24 mouse cellular contexts compared by ENCODE assay signal in the genomic region with DNA sequence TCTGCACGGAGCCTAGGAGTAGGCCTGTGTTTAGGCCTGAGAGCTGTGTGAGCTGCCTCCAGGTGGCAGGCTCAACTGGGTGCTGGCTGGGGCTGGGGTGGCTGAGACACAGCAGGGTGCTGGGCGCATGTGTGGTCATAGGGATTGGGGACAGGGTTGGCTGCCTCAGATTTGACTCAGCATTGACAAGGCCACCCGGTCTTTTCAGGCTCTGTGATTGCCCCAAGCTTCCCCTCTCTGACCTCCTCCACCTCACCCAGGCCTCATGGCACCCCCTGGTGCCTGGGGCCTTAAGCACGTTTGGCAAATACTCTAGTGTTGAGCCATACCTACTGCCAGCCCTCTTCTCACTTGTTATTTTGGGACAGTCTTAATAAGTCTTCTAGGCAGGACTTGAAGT. TPM values are rescaled to one million over a fixed set of nuclear protein-coding genes. Genes with fewer than 3 reads are reported as not detected.
DNase-seq lines count a peak whose midpoint lies in the region; ATAC-seq and TF ChIP-seq lines count a peak whose summit lies in the region.
"Had no signal": no experiment of that assay in that cellular context is flagged by ENCODE, and none has a peak within 500 bp of the region (broad histone marks: within the 10 kb centered on the region; RNA-seq: fewer than 3 reads in every experiment).

No protein-coding gene starts in this region.

- peak; percentile 11 for TF ChIP-seq RAD21 in CH12.LX (IDR thresholded peaks at IDR 0.05; ENCODE audit: low read depth, low read length)

- ATAC-seq in kidney, postnatal 0 days (replicated peaks; ENCODE audit: low FRiP score, low read depth) = no peak
- ATAC-seq in forebrain, embryonic 11.5 days (replicated peaks; ENCODE audit: low FRiP score) = no peak
- ATAC-seq: CD4-positive, CD25-positive, alpha-beta regulatory T cell, adult 4 months; forebrain, embryonic 15.5 days had no signal

- 81% methylated on average over 4 of the region's 4 CpGs for WGBS in kidney, postnatal 0 days
- WGBS in forebrain, embryonic 11.5 days = 83% methylated on average over 4 of the region's 4 CpGs

- no peak for TF ChIP-seq EP300 in CH12.LX (IDR thresholded peaks at IDR 0.05; ENCODE audit: low read length)

- H3K9me3 ChIP-seq in kidney, postnatal 0 days (replicated peaks; ENCODE audit: low read length) = no peaks in the 10 kb centered on the region
- no peaks in the 10 kb centered on the region for H3K9me3 ChIP-seq in CH12.LX (replicated peaks; ENCODE audit: low read length)
- H3K9me3 ChIP-seq in forebrain, embryonic 11.5 days (ENCODE audit: control insufficient read depth, low read length) = no peaks in the 10 kb centered on the region
- H3K9me3 ChIP-seq: embryonic facial prominence, embryonic 15.5 days; forebrain, embryonic 10.5 days; forebrain, embryonic 15.5 days; heart, embryonic 15.5 days; hindbrain, embryonic 10.5 days had no signal

- no peak overlapping the region for H3K4me2 ChIP-seq in kidney, postnatal 0 days (ENCODE audit: low read length)
- H3K4me2 ChIP-seq in CH12.LX (ENCODE audit: insufficient read depth, low read depth, poor library complexity, severe bottlenecking) = no peak overlapping the region
- H3K4me2 ChIP-seq in forebrain, embryonic 11.5 days (ENCODE audit: low read depth, low read length, severe bottlenecking) = no peak overlapping the region
- H3K4me2 ChIP-seq: embryonic facial prominence, embryonic 15.5 days; forebrain, embryonic 15.5 days; heart, embryonic 11.5 days; heart, embryonic 15.5 days; hindbrain, embryonic 14.5 days had no signal

- no peak overlapping the region for H3K27ac ChIP-seq in kidney, postnatal 0 days
- H3K27ac ChIP-seq in CH12.LX (ENCODE audit: insufficient read depth, low read depth) = no peak overlapping the region; the same call in 1 of the 2 replicates
- no peak overlapping the region for H3K27ac ChIP-seq in forebrain, embryonic 11.5 days (ENCODE audit: low read depth, low read length)
- H3K27ac ChIP-seq: embryonic facial prominence, embryonic 15.5 days; forebrain, embryonic 10.5 days; forebrain, embryonic 15.5 days; heart, adult 2 months; heart, embryonic 15.5 days; hindbrain, embryonic 10.5 days; hindbrain, embryonic 14.5 days had no signal

- H3K9ac ChIP-seq in kidney, postnatal 0 days (ENCODE audit: low read depth, low read length) = no peak overlapping the region
- H3K9ac ChIP-seq in CH12.LX (ENCODE audit: insufficient read depth, low read depth) = no peak overlapping the region
- H3K9ac ChIP-seq in forebrain, embryonic 11.5 days (ENCODE audit: low read length) = no peak overlapping the region
- H3K9ac ChIP-seq: embryonic facial prominence, embryonic 15.5 days; forebrain, embryonic 15.5 days; heart, embryonic 15.5 days; hindbrain, embryonic 14.5 days had no signal

- H3K4me1 ChIP-seq in kidney, postnatal 0 days (replicated peaks; ENCODE audit: insufficient read depth, low read length) = no peaks in the 10 kb centered on the region
- peaks cover 0 to 6% of the 10 kb centered on the region in 2 experiments; a peak in 2 of 4 replicates for H3K4me1 ChIP-seq in CH12.LX (ENCODE audit: control insufficient read depth in 1 of 2, insufficient read depth in 2 of 2)
- H3K4me1 ChIP-seq in forebrain, embryonic 11.5 days (replicated peaks; ENCODE audit: control insufficient read depth, insufficient read depth, low read length) = no peaks in the 10 kb centered on the region
- H3K4me1 ChIP-seq: forebrain, embryonic 10.5 days; forebrain, embryonic 15.5 days had no signal

- 0 out of 2 replicates have a peak, but pooled peaks have one; percentile 18 for TF ChIP-seq CTCF in kidney, postnatal 0 days (IDR thresholded peaks at IDR 0.05; ENCODE audit: low read depth)
- TF ChIP-seq CTCF in CH12.LX (conservative IDR thresholded peaks at IDR 0.05 in 1 of 2, IDR thresholded peaks at IDR 0.05 in 1 of 2; ENCODE audit: low read depth in 2 of 2, low read length in 2 of 2) = peak in 1 of 2 experiments; percentile 29; a peak in 2 of 4 replicates

- in situ Hi-C loops in CH12.LX (cut with MboI; ENCODE audit: low pct_ligation_motif_present, low pct_unique_long_range_greater_than_20kb, low sequenced_read_pairs) = no loop called here

- H3K27me3 ChIP-seq in kidney, postnatal 0 days (ENCODE audit: insufficient read depth, low read length) = no peaks in the 10 kb centered on the region
- H3K27me3 ChIP-seq in CH12.LX (replicated peaks) = no peaks in the 10 kb centered on the region
- no peaks in the 10 kb centered on the region for H3K27me3 ChIP-seq in forebrain, embryonic 11.5 days (ENCODE audit: control insufficient read depth, insufficient read depth, low read length)
- H3K27me3 ChIP-seq: embryonic facial prominence, embryonic 15.5 days; forebrain, embryonic 15.5 days; heart, embryonic 15.5 days had no signal

- no peak for TF ChIP-seq POLR2A in CH12.LX (IDR thresholded peaks at IDR 0.05; ENCODE audit: low read depth, low read length)

- H3K79me2 ChIP-seq in CH12.LX (replicated peaks; ENCODE audit: control insufficient read depth, extremely low read depth, insufficient read depth, poor library complexity, severe bottlenecking) = no peaks in the 10 kb centered on the region

- H3K4me3 ChIP-seq in kidney, postnatal 0 days (replicated peaks; ENCODE audit: low read depth, low read length) = no peak overlapping the region
- no peak overlapping the region for H3K4me3 ChIP-seq in CH12.LX (replicated peaks in 1 of 3; ENCODE audit: low read depth in 2 of 3, low read length in 2 of 3, poor library complexity in 1 of 3)
- H3K4me3 ChIP-seq in forebrain, embryonic 11.5 days (ENCODE audit: low read depth, low read length) = no peak overlapping the region
- H3K4me3 ChIP-seq: embryonic facial prominence, embryonic 15.5 days; erythroblast, embryonic 14.5 days; forebrain, embryonic 10.5 days; forebrain, embryonic 15.5 days; heart, adult 2 months; heart, embryonic 15.5 days; hindbrain, embryonic 10.5 days had no signal

- peaks cover 11% of the 10 kb centered on the region; the same call in 1 of the 2 replicates for H3K36me3 ChIP-seq in kidney, postnatal 0 days (ENCODE audit: insufficient read depth, low read length)
- H3K36me3 ChIP-seq in CH12.LX (replicated peaks in 1 of 2; ENCODE audit: control insufficient read depth in 1 of 2, insufficient read depth in 1 of 2, low read length in 1 of 2) = peaks cover 19 to 84% of the 10 kb centered on the region in 2 experiments
- H3K36me3 ChIP-seq in forebrain, embryonic 11.5 days (ENCODE audit: control insufficient read depth, insufficient read depth, low read length) = no peaks in the 10 kb centered on the region
- H3K36me3 ChIP-seq: forebrain, embryonic 15.5 days; heart, embryonic 15.5 days had no signal

- no peak for DNase-seq in kidney, postnatal 0 days (ENCODE audit: low spot score)
- no peak for DNase-seq in kidney, postnatal 36 days
- DNase-seq in 416B (ENCODE audit: low read depth) = peak; percentile 17
- DNase-seq in CH12.LX (ENCODE audit: extremely low read depth) = no peak
- peak; percentile 63 for DNase-seq in adrenal gland, postnatal 14 days
- no peak for DNase-seq in frontal cortex, postnatal 14 days (ENCODE audit: low spot score in 2 of 2)
- DNase-seq in forebrain, embryonic 11.5 days (ENCODE audit: low spot score) = no peak
- DNase-seq in thymus, postnatal 36 days = no peak
- DNase-seq: B cell, adult 2 months; cerebellum, adult 18-20 months; cerebellum, adult 9-11 months; gastrocnemius, postnatal 14 days; heart, adult 2 months; heart, postnatal 14 days; kidney, adult 11 months had no signal

- dilution Hi-C loops in CH12.LX (cut with MboI; ENCODE audit: extremely low pct_ligation_motif_present, extremely low pct_unique_long_range_greater_than_20kb, low sequenced_read_pairs) = no loop called here

TF ChIP-seq in CH12.LX, 34 proteins besides CTCF, POLR2A, EP300 and RAD21:
- TF ChIP-seq SMC3 (IDR thresholded peaks at IDR 0.05; ENCODE audit: low read depth, low read length) = peak; percentile 37
- TF ChIP-seq JUN (IDR thresholded peaks at IDR 0.05; ENCODE audit: insufficient read depth, low read depth, low read length) = no peak

RNA-seq across cellular contexts. Expression of gene Cebpg, which starts 33.1 kb away (rescaled TPM):
- polyA plus RNA-seq in kidney, postnatal 0 days (2015; fragmentation: Nextera tagmentation; extraction: Ambion mirVana) = 30.8 and 32.4 TPM in 2 replicates
- total RNA-seq in CH12.LX (2012; rRNA removed) (23.6 and 34.6 TPM in 2 replicates), CH12.LX (2014; rRNA removed) (25.3 and 27.0 TPM in 2 replicates)
- polyA plus RNA-seq in CH12.LX (2012; ENCODE audit: insufficient read length, low read depth) = 19.9 and 23.5 TPM in 2 replicates
- 52.4 and 53.7 TPM in 2 replicates for total RNA-seq in adrenal gland, postnatal 14 days (2021)
- polyA plus RNA-seq in forebrain, embryonic 11.5 days (2014; fragmentation: Nextera tagmentation; extraction: Ambion mirVana) = 47.5 and 53.9 TPM in 2 replicates

Comparison
In these comparisons a context has a peak if more than half of its experiments do, and no peak if none do; other contexts are left out.
1. DNase-seq: peak in 416B (single experiment) and adrenal gland, postnatal 14 days (single experiment); none in kidney, postnatal 0 days (single experiment), kidney, postnatal 36 days (0 of 2), CH12.LX (single experiment), frontal cortex, postnatal 14 days (0 of 2), forebrain, embryonic 11.5 days (single experiment) and thymus, postnatal 36 days (0 of 2).